Mouse (Mus musculus): ENCODE measurements around the gene Txnrd1. TPM values are rescaled to one million over a fixed set of nuclear protein-coding genes. Genes with fewer than 3 reads are reported as not detected.

Gene Txnrd1
- polyA plus RNA-seq, 2 experiments, result 33.6 to 44.6 TPM

- WGBS (ENCODE audit: insufficient replicate concordance), result 21% methylated on average over 6 of the region's 6 CpGs
- Histone ChIP-seq H3K27ac (no peak overlapping the region), H3K9me3 (ENCODE audit: control insufficient read depth, low read length) (no peaks in the 10 kb centered on the region), H3K4me1 (replicated peaks; ENCODE audit: control insufficient read depth in 2 of 2, insufficient read depth in 2 of 2, low read length in 1 of 2) (peaks cover 0 to 11% of the 10 kb centered on the region in 2 experiments; a peak in 2 of 4 replicates), H3K9ac (replicated peaks) (no peak overlapping the region), H3K27me3 (ENCODE audit: control insufficient read depth, insufficient read depth, low read length) (no peaks in the 10 kb centered on the region), H3K36me3 (replicated peaks; ENCODE audit: control insufficient read depth, insufficient read depth, low read depth) (no peaks in the 10 kb centered on the region), H3K4me2 (ENCODE audit: low read depth) (no peak overlapping the region), H3K4me3 (ENCODE audit: insufficient read depth in 1 of 2, low read depth in 2 of 2, low read length in 2 of 2) (no peak overlapping the region)
- no peak for DNase-seq (ENCODE audit: low read depth in 3 of 3, low spot score in 3 of 3)
- ATAC-seq (ENCODE audit: insufficient read depth), result no peak
- TF ChIP-seq CTCF (IDR thresholded peaks at IDR 0.05; ENCODE audit: low read depth) (no peak), EP300 (IDR thresholded peaks at IDR 0.05; ENCODE audit: low read depth) (no peak)
Measured at GRCm38 (mm10) chr10:82808155-82808554, 25.6 kb upstream of the Txnrd1 start.

- DNase-seq (ENCODE audit: low read depth in 3 of 3, low spot score in 3 of 3), result no peak
- ATAC-seq (ENCODE audit: insufficient read depth), result no peak
- 70% methylated on average over 8 of the region's 8 CpGs for WGBS (ENCODE audit: insufficient replicate concordance)
Measured at GRCm38 (mm10) chr10:82808891-82809290, 24.9 kb upstream of the Txnrd1 start.

GRCm38 (mm10) chr10:82809352-82809751 is 24.4 kb upstream of the Txnrd1 start:
- 26% methylated on average over 3 of the region's 3 CpGs for WGBS (ENCODE audit: insufficient replicate concordance)
- no peak for TF ChIP-seq CTCF (IDR thresholded peaks at IDR 0.05; ENCODE audit: low read depth)
- TF ChIP-seq EP300 (IDR thresholded peaks at IDR 0.05; ENCODE audit: low read depth), result no peak
- ATAC-seq (ENCODE audit: insufficient read depth), result no peak

More at GRCm38 (mm10) chr10:82808891-82809290, 24.9 kb upstream of the Txnrd1 start:
- no peak for TF ChIP-seq EP300 (IDR thresholded peaks at IDR 0.05; ENCODE audit: low read depth)
- no peak for TF ChIP-seq CTCF (IDR thresholded peaks at IDR 0.05; ENCODE audit: low read depth)
- no peak overlapping the region for H3K4me2 ChIP-seq (ENCODE audit: low read depth)
- no peak overlapping the region for H3K27ac ChIP-seq
- no peaks in the 10 kb centered on the region for H3K36me3 ChIP-seq (replicated peaks; ENCODE audit: control insufficient read depth, insufficient read depth, low read depth)
- H3K9me3 ChIP-seq (ENCODE audit: control insufficient read depth, low read length), result no peaks in the 10 kb centered on the region
- H3K9ac ChIP-seq (replicated peaks), result no peak overlapping the region
- no peaks in the 10 kb centered on the region for H3K27me3 ChIP-seq (ENCODE audit: control insufficient read depth, insufficient read depth, low read length)
- no peak overlapping the region for H3K4me3 ChIP-seq (ENCODE audit: insufficient read depth in 1 of 2, low read depth in 2 of 2, low read length in 2 of 2)
- H3K4me1 ChIP-seq (replicated peaks; ENCODE audit: control insufficient read depth in 2 of 2, insufficient read depth in 2 of 2, low read length in 1 of 2), result peaks cover 1 to 16% of the 10 kb centered on the region in 2 experiments; a peak in 3 of 4 replicates

GRCm38 (mm10) chr10:82811855-82812431 is 21.8 kb upstream of the Txnrd1 start:
- no peak overlapping the region for H3K27ac ChIP-seq
- H3K4me2 ChIP-seq (ENCODE audit: low read depth), result peak overlapping the region; percentile 71
- H3K36me3 ChIP-seq (replicated peaks; ENCODE audit: control insufficient read depth, insufficient read depth, low read depth), result no peaks in the 10 kb centered on the region
- no peaks in the 10 kb centered on the region for H3K9me3 ChIP-seq (ENCODE audit: control insufficient read depth, low read length)
- DNase-seq (ENCODE audit: low read depth in 3 of 3, low spot score in 3 of 3) (peak; percentile 33 to 47 (median 33)), ATAC-seq (ENCODE audit: insufficient read depth) (peak; percentile 61)
- H3K4me1 ChIP-seq (replicated peaks; ENCODE audit: control insufficient read depth in 2 of 2, insufficient read depth in 2 of 2, low read length in 1 of 2), result peaks cover 10 to 14% of the 10 kb centered on the region in 2 experiments
- WGBS (ENCODE audit: insufficient replicate concordance), result 4% methylated on average over 49 of the region's 52 CpGs
- TF ChIP-seq CTCF (IDR thresholded peaks at IDR 0.05; ENCODE audit: low read depth) (peak; percentile 82), EP300 (IDR thresholded peaks at IDR 0.05; ENCODE audit: low read depth) (no peak)
- peak overlapping the region; percentile 29; the same call in 1 of the 2 replicates for H3K9ac ChIP-seq (replicated peaks)
- no peaks in the 10 kb centered on the region for H3K27me3 ChIP-seq (ENCODE audit: control insufficient read depth, insufficient read depth, low read length)
- peak overlapping the region; percentile 55 to 60 for H3K4me3 ChIP-seq (ENCODE audit: insufficient read depth in 1 of 2, low read depth in 2 of 2, low read length in 2 of 2)

More at GRCm38 (mm10) chr10:82809352-82809751, 24.4 kb upstream of the Txnrd1 start:
- Histone ChIP-seq H3K27me3 (ENCODE audit: control insufficient read depth, insufficient read depth, low read length) (no peaks in the 10 kb centered on the region), H3K4me1 (replicated peaks; ENCODE audit: control insufficient read depth in 2 of 2, insufficient read depth in 2 of 2, low read length in 1 of 2) (peaks cover 6 to 20% of the 10 kb centered on the region in 2 experiments), H3K36me3 (replicated peaks; ENCODE audit: control insufficient read depth, insufficient read depth, low read depth) (no peaks in the 10 kb centered on the region), H3K27ac (no peak overlapping the region), H3K4me3 (ENCODE audit: insufficient read depth in 1 of 2, low read depth in 2 of 2, low read length in 2 of 2) (no peak overlapping the region), H3K9ac (replicated peaks) (no peak overlapping the region), H3K4me2 (ENCODE audit: low read depth) (no peak overlapping the region), H3K9me3 (ENCODE audit: control insufficient read depth, low read length) (no peaks in the 10 kb centered on the region)
- DNase-seq (ENCODE audit: low read depth in 3 of 3, low spot score in 3 of 3), result no peak

- Histone ChIP-seq H3K27ac (no peak overlapping the region), H3K4me1 (replicated peaks; ENCODE audit: control insufficient read depth in 2 of 2, insufficient read depth in 2 of 2, low read length in 1 of 2) (peaks cover 10 to 14% of the 10 kb centered on the region in 2 experiments), H3K4me2 (ENCODE audit: low read depth) (peak overlapping the region; percentile 32), H3K9ac (replicated peaks) (no peak overlapping the region), H3K27me3 (ENCODE audit: control insufficient read depth, insufficient read depth, low read length) (no peaks in the 10 kb centered on the region), H3K4me3 (ENCODE audit: insufficient read depth in 1 of 2, low read depth in 2 of 2, low read length in 2 of 2) (no peak overlapping the region), H3K36me3 (replicated peaks; ENCODE audit: control insufficient read depth, insufficient read depth, low read depth) (no peaks in the 10 kb centered on the region), H3K9me3 (ENCODE audit: control insufficient read depth, low read length) (no peaks in the 10 kb centered on the region)
- ATAC-seq (ENCODE audit: insufficient read depth), result peak; percentile 63
- TF ChIP-seq CTCF (IDR thresholded peaks at IDR 0.05; ENCODE audit: low read depth) (no peak), EP300 (IDR thresholded peaks at IDR 0.05; ENCODE audit: low read depth) (no peak)
- 16% methylated on average over 19 of the region's 19 CpGs for WGBS (ENCODE audit: insufficient replicate concordance)
- DNase-seq (ENCODE audit: low read depth in 3 of 3, low spot score in 3 of 3), result peak; percentile 39 to 59 (median 45)
Measured at GRCm38 (mm10) chr10:82814096-82814970, 19.4 kb upstream of the Txnrd1 start.

Data from liver, embryonic 14.5 days (tissue).